Mouse (Mus musculus) layer of hippocampus, adult 2 months (tissue): Measurements from ENCODE around the gene Gatm. TPM values are rescaled to one million over a fixed set of nuclear protein-coding genes. Genes with fewer than 3 reads are reported as not detected.
A peak's percentile ranks its signal among the peaks of the same experiment; 100 is the strongest.

Experiments used
- DNase-seq, 2 experiments: peaks; one replicate each; pipeline ENCODE4 v3.0.0; 2022; ENCODE audit warnings: low spot score in 2 of 2
- H3K27ac ChIP-seq: fragments of 200-600 bp; 2 replicates; pipeline ENCODE4 v1.8.1; 2022
- H3K4me3 ChIP-seq: fragments of 200-600 bp; 2 replicates; pipeline ENCODE4 v1.8.1; 2022; ENCODE audit warnings: mild to moderate bottlenecking
- CTCF ChIP-seq: fragments of 200-600 bp; conservative IDR thresholded peaks from 2 replicates; pipeline ENCODE4 v1.8.1; 2022; ENCODE audit warnings: antibody characterized with exemption, mild to moderate bottlenecking, moderate library complexity
- total RNA-seq, 2 experiments: library from RNA; stranded (reverse); gene quantifications; 2 replicates each; pipeline ENCODE4 v1.2.3; 2021

The Gatm gene
- total RNA-seq, 2 experiments from 2014 or later = 64.9 to 72.1 TPM

- H3K27ac ChIP-seq = no peak overlapping the region
- H3K4me3 ChIP-seq = no peak overlapping the region
- DNase-seq = no peak
- TF ChIP-seq CTCF = no peak
These were observed 19.9 kb downstream of the Gatm start for GRCm38 (mm10) chr2:122591213-122591612.

DNA sequence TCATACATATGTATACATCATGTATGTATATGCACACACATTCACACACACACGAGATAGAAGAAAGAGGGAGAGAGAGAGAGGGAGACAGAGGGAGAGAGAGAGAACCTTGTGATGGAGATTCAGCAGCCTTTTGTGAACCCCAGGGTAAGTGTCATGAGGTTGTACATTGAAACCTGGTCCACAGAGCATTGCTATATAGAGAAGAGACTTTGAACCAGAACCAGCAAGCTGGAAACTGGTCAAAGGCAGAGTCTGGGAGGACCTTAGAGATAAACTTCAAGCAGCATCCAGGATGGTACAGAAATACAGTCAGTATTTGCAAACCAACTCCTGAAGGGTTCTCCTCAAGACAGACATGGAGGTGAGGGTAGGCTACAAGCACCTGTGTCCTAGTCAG, 20.8 kb downstream of the Gatm start:
- no peak for TF ChIP-seq CTCF
- no peak for DNase-seq
- Histone ChIP-seq H3K4me3 (no peak overlapping the region), H3K27ac (no peak overlapping the region)

DNA sequence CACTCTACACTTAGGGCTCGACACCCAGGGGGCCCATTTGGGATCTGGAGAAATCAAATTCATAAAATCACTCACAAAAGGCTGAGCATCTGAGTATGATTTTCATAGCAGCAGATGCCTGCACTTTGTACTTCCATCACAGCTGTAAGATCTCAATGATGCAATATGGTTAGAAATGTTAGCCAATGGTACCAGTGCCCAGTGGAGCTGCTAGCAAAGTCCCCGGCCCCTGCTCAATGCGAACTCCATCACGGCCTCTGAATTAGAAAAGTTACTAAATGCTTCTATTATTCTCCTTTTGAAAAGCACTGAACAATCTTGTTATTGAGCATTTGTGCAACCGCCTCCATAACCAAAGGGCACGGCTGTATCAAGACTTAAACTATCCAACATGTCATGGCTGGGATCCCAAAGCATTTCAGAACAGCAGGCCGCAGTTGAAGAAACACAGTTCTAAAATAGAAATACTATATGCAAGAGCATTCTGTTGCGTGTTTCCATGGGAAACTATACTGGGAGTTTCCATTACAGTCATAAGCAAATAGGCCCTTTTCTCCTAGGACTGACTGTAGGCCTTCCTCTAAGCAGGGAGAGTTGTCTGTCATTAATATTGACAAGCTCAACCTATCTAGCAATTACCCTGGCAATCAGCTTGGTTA, 23.1 kb downstream of the Gatm start:
- H3K4me3 ChIP-seq = no peak overlapping the region
- no peak for DNase-seq
- H3K27ac ChIP-seq = no peak overlapping the region
- no peak for TF ChIP-seq CTCF

DNA sequence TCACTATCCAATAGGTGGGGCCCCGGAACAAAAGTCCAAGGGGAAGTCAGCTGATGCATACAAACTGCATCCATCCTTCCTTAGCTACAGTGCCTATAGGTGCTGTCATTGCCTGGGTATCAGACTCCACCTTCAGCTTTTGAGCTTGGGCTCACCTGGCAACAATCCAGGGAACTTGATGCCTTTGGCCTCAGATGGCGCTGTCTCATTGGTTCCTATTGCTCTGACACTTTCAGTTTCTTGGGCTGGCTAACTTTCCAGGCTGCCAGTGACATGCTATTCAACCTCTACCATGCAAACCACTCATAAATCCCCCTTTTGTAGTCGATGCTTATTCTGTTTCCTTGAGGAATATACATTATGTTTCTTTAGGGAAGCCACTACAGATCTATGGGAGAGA, 24.8 kb downstream of the Gatm start:
- no peak overlapping the region for H3K4me3 ChIP-seq
- TF ChIP-seq CTCF = no peak
- no peak for DNase-seq
- H3K27ac ChIP-seq = no peak overlapping the region

GRCm38 (mm10) chr2:122582324-122582723, 28.8 kb downstream of the Gatm start:
- no peak for DNase-seq
- H3K27ac ChIP-seq = no peak overlapping the region
- TF ChIP-seq CTCF = no peak
- H3K4me3 ChIP-seq = no peak overlapping the region

GRCm38 (mm10) chr2:122581361-122582017, 29.6 kb downstream of the Gatm start:
- no peak for DNase-seq
- no peak for TF ChIP-seq CTCF
- Histone ChIP-seq H3K27ac (no peak overlapping the region), H3K4me3 (no peak overlapping the region)

- Histone ChIP-seq H3K27ac (no peak overlapping the region), H3K4me3 (no peak overlapping the region)
- DNase-seq = no peak
- TF ChIP-seq CTCF = no peak
These were observed 30.7 kb downstream of the Gatm start for GRCm38 (mm10) chr2:122580426-122580825.

DNA sequence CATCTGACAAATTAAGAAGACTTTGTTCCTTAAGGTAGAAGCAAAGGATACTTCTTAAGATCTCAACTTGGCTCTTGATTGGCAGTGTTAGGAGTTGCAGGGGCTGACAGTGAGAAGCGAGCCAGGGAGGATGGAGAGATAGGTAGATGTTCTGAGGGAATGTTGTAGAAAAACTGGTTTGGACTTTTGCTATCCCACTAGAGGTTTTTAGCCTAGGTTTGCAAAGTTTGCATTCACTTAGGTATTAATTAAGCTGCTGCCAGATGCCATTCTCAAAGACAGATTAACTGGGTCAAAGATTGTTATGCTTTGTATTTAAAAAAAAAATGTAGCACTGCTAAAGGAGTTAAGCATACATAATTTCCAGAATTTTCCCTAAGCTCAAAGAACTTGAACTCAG, 33.8 kb downstream of the Gatm start:
- Histone ChIP-seq H3K27ac (no peak overlapping the region), H3K4me3 (no peak overlapping the region)
- TF ChIP-seq CTCF = no peak
- no peak for DNase-seq

GRCm38 (mm10) chr2:122576295-122576694, 34.8 kb downstream of the Gatm start:
- H3K27ac ChIP-seq = no peak overlapping the region
- no peak for DNase-seq
- TF ChIP-seq CTCF = no peak
- H3K4me3 ChIP-seq = no peak overlapping the region

DNA sequence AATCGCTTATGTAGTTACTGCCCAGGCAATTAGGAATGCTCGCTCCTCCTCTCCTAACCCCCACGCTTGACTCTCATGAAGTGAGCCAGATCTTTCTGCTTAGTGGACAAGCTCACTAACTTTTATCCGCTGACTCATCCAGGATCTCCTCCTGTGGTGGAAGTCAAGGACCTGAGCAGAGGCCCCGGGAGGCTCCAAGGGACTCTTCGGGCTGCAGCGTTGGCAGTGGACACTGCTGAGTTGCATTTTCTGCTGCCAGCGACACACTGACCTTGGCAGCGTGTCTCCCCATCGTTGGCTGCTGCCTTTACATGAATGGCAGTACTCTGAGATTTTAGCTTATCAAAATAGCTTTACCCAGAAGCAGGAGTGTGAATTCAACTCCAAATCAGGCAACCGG, 35.6 kb downstream of the Gatm start:
- no peak for DNase-seq
- no peak for TF ChIP-seq CTCF
- Histone ChIP-seq H3K4me3 (no peak overlapping the region), H3K27ac (no peak overlapping the region)

- TF ChIP-seq CTCF = no peak
These were observed 38.7 kb downstream of the Gatm start for GRCm38 (mm10) chr2:122572438-122572837.

DNA sequence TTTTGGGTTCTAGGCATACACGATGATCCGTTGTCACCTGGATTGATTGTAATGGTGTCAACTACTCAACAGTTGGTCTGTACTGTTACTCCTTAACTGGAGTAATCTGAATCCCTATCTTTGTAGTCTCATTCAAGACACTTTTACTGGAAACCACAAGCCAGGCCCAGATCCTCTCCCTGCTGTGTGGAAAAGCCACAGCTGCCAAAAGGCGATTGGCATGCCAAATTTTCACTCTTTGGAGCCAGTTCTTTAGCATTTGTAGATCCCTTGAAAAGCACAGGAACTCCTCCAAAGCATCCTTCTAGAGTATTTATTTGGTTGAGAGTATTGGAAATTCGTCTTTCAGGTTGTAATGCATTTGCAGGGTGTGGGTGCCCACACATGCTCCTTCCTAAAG, 39.8 kb downstream of the Gatm start:
- no peak overlapping the region for H3K27ac ChIP-seq
- DNase-seq = no peak
- TF ChIP-seq CTCF = no peak
- no peak overlapping the region for H3K4me3 ChIP-seq

More at GRCm38 (mm10) chr2:122572438-122572837, 38.7 kb downstream of the Gatm start:
- H3K27ac ChIP-seq = no peak overlapping the region
- H3K4me3 ChIP-seq = no peak overlapping the region
- no peak for DNase-seq

DNA sequence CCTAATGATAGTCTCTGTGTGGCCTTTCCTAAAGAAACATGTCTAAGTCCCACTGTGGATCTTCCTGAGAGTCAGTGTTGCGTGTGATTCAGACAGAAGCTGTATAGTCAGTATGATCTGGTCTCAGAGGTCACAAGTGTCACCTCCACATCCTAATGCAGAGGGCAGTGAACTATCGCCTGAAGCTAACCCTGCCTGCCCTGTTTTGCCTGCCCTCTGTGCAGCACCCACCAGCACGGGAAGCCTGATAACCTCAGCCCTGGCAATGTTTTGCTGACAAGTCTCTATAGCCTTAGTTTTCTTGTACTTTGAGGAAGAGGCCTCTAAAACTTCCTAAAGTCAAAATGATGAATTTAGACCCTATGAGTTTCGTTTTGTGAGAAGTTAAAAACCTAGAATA, 40.7 kb downstream of the Gatm start:
- Histone ChIP-seq H3K27ac (no peak overlapping the region), H3K4me3 (no peak overlapping the region)
- no peak for DNase-seq
- TF ChIP-seq CTCF = no peak

DNA sequence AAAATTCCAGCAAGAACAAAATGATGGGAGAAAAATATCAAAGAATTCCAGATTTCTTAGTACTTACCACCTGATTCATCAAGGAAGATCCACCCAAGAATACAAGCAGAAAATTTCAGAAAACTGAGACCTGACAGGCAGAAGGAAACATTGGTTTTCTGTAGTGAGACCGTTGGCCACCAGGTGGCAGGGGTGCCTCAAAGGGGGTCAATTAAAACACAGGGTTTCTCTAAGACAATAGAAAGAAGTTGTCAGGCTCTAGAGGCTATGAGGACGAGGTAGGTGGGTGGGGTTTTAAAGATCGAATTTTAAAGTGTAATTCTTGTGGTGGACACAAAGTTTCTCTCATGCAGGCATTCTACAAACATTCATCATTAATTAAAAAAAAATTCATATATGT, 41.7 kb downstream of the Gatm start:
- Histone ChIP-seq H3K27ac (no peak overlapping the region), H3K4me3 (no peak overlapping the region)
- DNase-seq = peak in 1 of 2 experiments; percentile 74
- peak; percentile 92 for TF ChIP-seq CTCF

- TF ChIP-seq CTCF = no peak
- Histone ChIP-seq H3K4me3 (no peak overlapping the region), H3K27ac (no peak overlapping the region)
- no peak for DNase-seq
These were observed 48.9 kb downstream of the Gatm start for GRCm38 (mm10) chr2:122562251-122562650.
